Mouse (Mus musculus) gastrocnemius, postnatal 10 days (tissue): ENCODE measurements around the gene Tenm2. TPM values are rescaled to one million over a fixed set of nuclear protein-coding genes. Genes with fewer than 3 reads are reported as not detected.
A peak's percentile ranks its signal among the peaks of the same experiment; 100 is the strongest.

Source experiments
- DNase-seq: peaks from one replicate; pipeline ENCODE4 v3.0.0; 2021; ENCODE audit warnings: mixed read lengths
- total RNA-seq, 2 experiments: library from RNA; stranded (reverse); gene quantifications; 2 replicates each; pipeline ENCODE4 v1.2.3; 2021

The Tenm2 gene
- total RNA-seq, 2 experiments from 2014 or later, result 0.96 to 2.1 TPM

- DNase-seq, result no peak
Measured at GRCm38 (mm10) chr11:36566146-36566545, 669.6 kb downstream of the Tenm2 start.

GRCm38 (mm10) chr11:36562851-36563250 lies 672.9 kb downstream of the Tenm2 start:
- DNase-seq, result no peak

GRCm38 (mm10) chr11:36560785-36561548 lies 674.8 kb downstream of the Tenm2 start:
- no peak for DNase-seq

GRCm38 (mm10) chr11:36557316-36557715 lies 678.4 kb downstream of the Tenm2 start:
- DNase-seq, result no peak

GRCm38 (mm10) chr11:36553286-36553685 lies 682.5 kb downstream of the Tenm2 start:
- DNase-seq, result no peak

GRCm38 (mm10) chr11:36550649-36551048 lies 685.1 kb downstream of the Tenm2 start:
- no peak for DNase-seq

- no peak for DNase-seq
Measured at GRCm38 (mm10) chr11:36549398-36550139, 686.2 kb downstream of the Tenm2 start.

GRCm38 (mm10) chr11:36548139-36548538 lies 687.6 kb downstream of the Tenm2 start:
- no peak for DNase-seq

- no peak for DNase-seq
Measured at GRCm38 (mm10) chr11:36538144-36538543, 697.6 kb downstream of the Tenm2 start.

- DNase-seq, result no peak
Measured at GRCm38 (mm10) chr11:36537573-36538133, 698.1 kb downstream of the Tenm2 start.

- no peak for DNase-seq
Measured at GRCm38 (mm10) chr11:36535591-36535990, 700.2 kb downstream of the Tenm2 start.

- no peak for DNase-seq
Measured at GRCm38 (mm10) chr11:36531614-36532013, 704.1 kb downstream of the Tenm2 start.

GRCm38 (mm10) chr11:36527509-36527908 lies 708.3 kb downstream of the Tenm2 start:
- DNase-seq, result no peak

- DNase-seq, result peak; percentile 77
Measured at GRCm38 (mm10) chr11:36526381-36526780, 709.4 kb downstream of the Tenm2 start.

GRCm38 (mm10) chr11:36512468-36512867 lies 723.3 kb downstream of the Tenm2 start:
- DNase-seq, result no peak

GRCm38 (mm10) chr11:36508312-36508711 lies 727.5 kb downstream of the Tenm2 start:
- no peak for DNase-seq

- no peak for DNase-seq
Measured at GRCm38 (mm10) chr11:36494898-36495548, 740.7 kb downstream of the Tenm2 start.

GRCm38 (mm10) chr11:36492274-36492673 lies 743.5 kb downstream of the Tenm2 start:
- DNase-seq, result no peak

GRCm38 (mm10) chr11:36490085-36490484 lies 745.7 kb downstream of the Tenm2 start:
- DNase-seq, result no peak

- no peak for DNase-seq
Measured at GRCm38 (mm10) chr11:36488666-36489065, 747.1 kb downstream of the Tenm2 start.

GRCm38 (mm10) chr11:36486092-36486491 lies 749.7 kb downstream of the Tenm2 start:
- no peak for DNase-seq

GRCm38 (mm10) chr11:36484466-36485069 lies 751.2 kb downstream of the Tenm2 start:
- no peak for DNase-seq
